Mouse (Mus musculus) T-helper 2 cell (primary cell): ENCODE data around the gene Wdhd1.

Source experiments
- in situ Hi-C: fragments of 300-600 bp; cut with MboI, MseI; formaldehyde crosslinking; loops from one replicate; pipeline ENCODE4 v1.15.1; 2025; ENCODE audit warnings: high pct_unique_total_duplicates

Wdhd1 gene

DNA sequence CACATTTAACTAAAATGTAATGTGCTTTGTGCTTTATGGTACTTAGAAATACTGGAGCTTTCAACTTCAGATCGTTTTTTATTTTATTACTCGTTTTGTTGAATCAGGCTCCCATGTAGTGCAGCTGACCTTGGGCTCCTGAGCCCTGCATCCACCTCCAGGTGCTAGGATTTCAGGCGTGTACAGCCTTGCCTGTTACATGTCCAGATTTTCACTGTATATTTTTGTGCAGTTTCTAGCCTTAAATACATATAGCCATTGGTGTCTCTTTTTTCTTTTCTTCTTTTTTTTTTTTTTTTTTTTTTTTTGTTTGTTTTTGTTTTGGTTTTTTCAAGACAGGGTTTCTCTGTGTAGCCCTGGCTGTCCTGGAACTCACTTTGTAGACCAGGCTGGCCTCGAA lies 4.9 kb upstream of the Wdhd1 start:
- in situ Hi-C loops, result no loop called here

DNA sequence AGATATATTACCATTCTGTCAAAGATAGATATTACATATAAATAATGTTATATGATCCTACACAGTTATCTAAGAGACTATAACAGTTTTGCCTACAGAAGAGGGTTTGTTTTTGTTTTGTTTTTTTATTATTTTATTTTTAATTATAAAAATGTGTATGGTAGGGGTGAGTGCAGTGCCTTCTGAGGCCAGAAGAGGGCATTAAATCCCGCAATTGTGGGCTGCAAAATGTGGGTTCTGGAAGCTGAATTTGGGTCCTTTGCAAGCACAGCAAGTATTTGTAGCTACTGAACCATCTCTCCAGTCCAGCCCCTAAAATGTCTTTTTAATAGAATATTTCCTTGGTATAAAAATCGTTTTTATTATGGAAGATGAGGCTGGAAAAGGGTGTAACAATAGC lies 2.4 kb upstream of the Wdhd1 start:
- in situ Hi-C loops, result no loop called here

DNA sequence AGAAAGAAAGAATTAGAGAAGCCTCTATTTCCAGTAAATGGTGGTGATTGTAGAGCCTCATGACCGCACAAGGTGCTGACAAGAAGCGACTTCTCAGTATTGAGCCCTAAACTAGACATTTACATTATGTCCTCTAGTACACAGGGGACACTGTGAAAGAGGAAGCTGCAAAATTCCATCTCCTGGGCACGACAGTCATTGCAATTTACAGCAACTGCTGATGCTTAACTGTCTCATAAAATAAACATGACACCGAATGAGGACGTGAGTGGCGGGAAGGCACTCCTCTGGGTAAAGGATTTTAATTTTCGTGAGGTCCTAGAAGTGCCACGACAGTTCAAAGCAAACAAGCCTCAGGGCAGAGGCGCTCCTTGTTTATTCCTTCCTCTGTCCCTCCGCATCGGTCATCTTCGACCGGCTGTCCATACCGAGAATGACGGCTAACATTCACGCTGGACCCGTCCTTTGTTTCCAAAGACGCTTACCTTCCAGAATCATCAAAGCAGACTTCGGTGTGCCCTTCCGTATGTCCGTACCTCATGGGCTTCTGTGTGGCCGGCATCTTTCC lies 537 bp downstream of the Wdhd1 start:
- in situ Hi-C loops, result no loop called here

DNA sequence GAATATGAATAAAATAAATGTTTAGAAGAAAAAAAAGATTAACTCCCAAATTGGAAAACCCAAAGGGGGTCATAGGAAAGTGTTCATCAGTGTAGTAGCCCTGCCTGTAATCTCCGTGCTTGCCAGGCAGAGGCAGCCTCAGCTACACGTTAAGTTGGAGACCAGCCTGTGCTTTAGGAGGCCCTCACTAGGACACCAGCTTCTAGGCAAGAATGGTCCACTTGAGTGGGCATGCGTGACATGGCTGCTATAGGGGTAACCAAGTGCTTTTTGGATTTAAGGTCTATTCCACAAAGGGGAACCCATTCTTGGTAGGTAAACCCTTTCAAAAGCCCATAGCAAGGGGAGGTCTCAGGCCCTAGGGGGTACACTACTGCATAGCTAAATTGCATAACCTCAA lies 1.2 kb downstream of the Wdhd1 start:
- in situ Hi-C loops, result no loop called here

DNA sequence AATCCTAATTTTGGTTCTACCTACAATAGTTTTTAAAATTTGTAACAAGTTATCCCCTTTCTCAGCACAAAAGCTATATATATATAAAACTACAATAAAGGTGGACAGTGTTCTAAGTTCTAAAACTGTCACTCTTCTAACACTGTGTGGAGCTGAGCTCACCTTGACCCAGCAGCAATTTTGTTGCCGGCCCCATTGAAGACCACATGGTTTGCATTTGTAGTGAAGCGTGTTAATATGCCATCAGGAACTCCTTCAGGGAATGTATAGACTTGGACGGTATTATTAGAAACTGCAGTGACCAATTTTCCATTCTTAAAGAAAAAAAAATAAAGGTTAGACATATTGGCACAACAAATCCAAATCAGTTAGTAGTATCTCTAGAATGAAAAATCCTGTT lies 2.9 kb downstream of the Wdhd1 start:
- in situ Hi-C loops, result no loop called here

DNA sequence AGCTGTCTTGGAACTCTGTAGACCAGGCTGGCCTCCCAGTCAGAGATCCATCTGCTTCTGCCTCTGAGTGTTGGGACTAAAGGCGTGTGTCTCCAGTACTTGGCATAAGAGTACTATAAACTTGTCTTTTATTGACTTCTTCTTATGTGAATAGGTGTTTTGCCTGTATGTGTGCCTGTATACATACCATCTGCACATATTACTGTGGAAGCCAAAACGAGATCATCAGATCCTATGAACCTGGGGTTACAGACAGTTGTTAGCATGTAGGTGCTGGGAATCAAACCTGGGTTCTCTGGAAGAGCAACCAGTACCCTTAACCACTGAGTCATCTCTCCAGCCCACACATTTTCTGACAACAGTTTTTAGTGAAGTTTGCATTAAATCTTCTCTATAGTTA lies 7.0 kb downstream of the Wdhd1 start:
- in situ Hi-C loops, result loop anchor here (5.0 to 10.0 kb wide), 2 partner anchors 38 to 1965 kb away; no protein-coding TSS in a partner anchor

DNA sequence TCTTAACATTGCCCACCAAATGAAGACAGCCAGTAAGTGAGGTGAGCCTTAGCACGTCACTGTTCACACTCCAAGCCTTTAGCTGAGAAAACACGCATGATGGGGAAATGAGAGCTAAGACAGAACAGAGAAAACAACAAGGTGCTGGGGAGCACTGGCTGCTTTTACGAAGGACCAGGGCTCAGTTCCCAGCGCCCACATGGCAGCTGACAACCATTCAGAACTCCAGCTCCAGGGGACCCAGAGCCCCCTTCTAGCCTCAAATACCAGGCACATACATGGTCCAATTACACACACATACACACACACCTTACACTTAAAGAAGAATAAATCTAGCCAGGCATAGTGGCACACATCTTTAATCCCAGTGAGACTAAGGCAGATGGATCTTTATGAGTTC lies 7.6 kb downstream of the Wdhd1 start:
- in situ Hi-C loops, result loop anchor here (5.0 to 10.0 kb wide), 2 partner anchors 38 to 1964 kb away; no protein-coding TSS in a partner anchor

DNA sequence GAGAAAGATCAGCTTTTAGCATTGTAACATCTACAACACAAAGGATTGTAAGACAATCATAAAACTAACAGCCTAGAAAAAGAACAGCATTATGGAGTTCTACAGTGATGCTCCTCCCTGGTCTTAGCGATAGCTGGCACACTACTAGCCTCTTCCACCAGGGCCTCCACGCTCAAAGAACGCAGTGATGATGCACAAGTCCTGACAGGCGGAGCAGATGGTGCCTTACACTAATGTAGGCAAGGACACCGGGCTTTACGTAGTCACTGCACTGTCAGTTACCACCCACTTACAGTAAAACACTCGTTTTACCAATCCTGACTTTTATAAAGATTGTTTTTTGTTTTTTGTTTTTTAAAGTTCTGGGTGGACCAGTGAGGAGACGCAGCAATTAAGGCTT lies 10.8 kb downstream of the Wdhd1 start:
- in situ Hi-C loops, result loop anchor here (5.0 to 10.0 kb wide), 2 partner anchors 41 to 1961 kb away; no protein-coding TSS in a partner anchor

DNA sequence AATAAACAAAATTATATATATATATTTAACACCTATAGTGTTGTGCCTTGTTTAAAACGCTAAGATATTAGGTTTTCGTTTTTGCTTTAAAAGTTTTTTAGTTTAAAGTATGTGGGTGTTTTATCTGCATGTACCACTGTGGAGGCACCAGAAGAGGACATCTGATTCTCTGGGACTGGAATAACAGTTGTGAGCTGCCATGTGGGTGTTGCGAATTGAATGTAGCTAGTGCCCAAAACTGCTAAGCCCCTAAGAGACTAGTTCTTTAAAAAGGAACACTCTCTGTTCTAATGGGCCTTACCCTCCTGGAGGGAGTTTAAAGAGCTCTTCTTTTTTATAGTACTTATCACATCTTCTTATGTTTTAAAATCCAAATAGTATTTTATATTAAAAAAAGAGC lies 11.8 kb downstream of the Wdhd1 start:
- in situ Hi-C loops, result loop anchor here (5.0 to 10.0 kb wide), 2 partner anchors 42 to 1960 kb away; no protein-coding TSS in a partner anchor

DNA sequence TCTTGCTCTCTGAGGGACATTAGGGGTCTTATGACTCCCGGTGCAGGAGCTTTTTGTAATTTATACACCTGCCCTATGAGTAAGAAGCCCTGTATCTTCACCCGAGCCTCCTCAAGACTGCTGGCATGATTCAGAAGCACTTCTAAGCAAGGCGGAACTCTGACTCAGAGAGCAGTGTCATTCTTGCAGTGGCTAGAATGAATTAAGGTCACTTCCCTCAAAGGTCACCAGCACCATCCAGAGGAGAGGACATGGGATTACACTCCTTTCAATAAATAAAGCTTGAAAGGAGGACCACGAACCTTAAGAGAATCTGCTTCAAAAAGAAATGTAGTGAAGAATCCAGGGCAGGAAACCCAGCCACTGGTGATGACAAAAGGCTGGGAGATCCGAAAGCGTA lies 26.8 kb downstream of the Wdhd1 start:
- in situ Hi-C loops, result no loop called here

DNA sequence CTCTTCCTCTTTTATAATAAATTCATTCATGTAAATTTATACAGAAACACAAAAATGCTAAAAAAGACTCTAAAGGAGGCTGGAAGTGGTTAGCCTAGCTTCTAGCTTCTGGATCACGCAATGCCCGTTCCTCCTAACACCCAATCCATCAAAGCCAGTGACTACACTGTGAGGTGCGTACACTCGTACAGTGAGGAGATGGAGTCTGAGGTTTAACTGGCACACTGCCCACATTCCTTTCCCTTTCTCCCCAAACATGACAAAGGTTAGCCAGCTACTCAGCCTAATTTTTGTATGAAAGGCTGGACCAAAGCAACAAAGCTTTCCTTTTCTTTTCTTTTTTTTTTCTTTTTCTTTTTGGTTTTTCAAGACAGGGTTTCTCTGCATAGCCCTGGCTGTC lies 33.9 kb downstream of the Wdhd1 start:
- in situ Hi-C loops, result no loop called here

DNA sequence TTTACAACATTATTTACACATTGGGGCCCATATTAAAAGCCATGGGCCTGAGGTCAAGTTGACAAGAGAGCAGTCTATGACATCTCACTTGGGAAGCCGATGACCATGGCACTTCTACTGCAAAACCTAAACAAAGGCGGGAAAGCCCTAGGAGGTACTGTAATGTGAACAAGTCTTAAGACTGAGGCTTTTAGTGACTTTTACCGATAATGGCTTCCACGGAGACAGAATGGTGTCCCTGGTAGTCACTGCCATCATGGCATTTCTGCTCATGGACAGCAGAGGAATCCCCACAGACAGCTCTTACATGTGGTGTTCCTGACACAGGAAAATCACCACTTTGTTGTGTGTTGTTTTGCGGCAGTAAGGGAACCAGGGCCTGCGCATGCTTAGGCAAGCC lies 35.6 kb downstream of the Wdhd1 start:
- in situ Hi-C loops, result no loop called here

DNA sequence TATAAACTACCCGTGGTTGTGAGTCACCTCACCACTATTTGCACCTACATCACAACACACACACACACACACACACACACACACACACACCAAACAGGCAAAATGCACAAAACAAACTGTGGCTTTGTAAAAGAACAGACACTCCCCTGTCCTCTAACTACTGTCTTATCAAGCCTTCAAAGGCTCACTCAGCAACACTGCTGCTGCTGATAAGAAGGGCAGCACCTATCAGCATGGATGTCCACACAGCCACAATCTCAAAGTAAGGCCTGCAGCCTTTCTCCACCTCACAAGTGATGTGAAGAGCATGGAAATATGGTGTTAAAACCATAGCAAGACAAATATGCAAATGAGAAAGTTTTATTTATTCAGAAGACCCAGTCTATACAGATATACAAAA lies 36.1 kb downstream of the Wdhd1 start:
- in situ Hi-C loops, result no loop called here

DNA sequence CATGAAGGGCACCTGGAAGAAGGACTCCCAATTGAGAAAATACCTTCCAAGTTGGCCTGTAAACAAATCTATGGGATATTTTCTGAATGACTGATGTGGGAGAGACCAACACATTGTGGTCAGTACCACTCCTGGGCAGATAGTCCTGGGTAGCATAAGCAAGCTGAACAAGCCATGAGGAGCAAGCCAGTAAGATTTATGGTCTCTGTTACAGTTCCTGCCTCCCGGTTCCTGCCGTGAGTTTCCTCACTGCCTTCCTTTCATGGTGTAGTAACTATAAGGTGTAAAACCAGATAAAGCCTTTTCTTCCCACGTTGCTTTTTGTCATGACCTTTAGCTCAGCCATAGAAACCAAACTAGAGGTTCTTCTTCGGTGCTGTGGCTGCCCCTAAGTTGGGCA lies 39.4 kb downstream of the Wdhd1 start:
- in situ Hi-C loops, result no loop called here

DNA sequence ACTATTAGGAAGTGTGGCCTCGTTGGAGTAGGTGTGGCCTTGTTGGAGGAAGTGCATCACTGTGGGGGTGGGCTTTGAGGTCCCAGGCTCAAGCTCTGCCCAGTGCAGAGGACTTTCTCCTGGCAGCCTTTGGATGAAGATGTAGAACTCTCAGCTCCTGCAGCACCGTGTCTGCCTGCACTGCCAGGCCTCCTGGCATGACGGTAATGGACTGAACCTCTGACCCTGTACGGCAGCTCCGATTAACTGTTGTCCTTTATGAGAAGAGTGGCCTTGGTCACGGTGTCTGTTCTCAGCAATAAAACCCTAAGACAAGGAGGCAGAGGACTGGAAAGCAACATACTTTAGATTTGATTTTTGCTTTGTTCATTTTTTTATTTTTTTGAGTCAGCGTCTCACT lies 40.2 kb downstream of the Wdhd1 start:
- in situ Hi-C loops, result no loop called here

DNA sequence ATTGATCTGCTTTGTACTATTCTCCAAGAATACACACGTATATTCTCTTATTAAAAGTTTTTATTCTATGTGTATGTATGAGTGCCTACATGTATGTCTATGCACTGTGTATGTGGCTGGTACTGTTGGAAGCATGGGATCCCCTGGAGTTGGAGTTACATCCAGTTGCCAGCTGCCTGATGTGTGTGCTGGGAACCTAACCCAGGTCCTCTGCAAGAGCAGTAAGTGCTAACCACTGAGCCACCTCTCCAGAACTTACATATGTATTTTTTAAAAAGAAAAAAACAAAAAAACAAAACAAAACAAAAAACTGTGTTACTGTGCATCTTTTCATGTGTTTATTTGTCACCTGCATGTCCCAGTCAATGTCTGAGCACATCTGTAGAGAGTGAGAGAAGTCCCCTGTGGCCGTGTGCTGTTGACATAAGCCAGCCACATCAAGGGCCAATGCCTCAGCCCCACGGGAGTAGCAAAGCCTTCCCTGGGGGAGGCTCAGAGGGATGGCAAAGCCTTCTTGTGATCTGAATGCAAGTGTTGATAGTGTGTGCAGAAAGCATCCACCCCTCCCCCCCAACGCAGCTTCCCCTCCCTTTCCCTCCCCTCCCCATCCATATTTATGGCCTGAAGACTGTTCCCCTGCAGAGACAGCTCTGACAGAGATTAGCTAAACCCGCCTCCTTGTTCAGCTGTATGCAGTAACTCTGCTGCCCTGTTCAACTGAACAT lies 42.0 kb downstream of the Wdhd1 start:
- in situ Hi-C loops, result no loop called here

DNA sequence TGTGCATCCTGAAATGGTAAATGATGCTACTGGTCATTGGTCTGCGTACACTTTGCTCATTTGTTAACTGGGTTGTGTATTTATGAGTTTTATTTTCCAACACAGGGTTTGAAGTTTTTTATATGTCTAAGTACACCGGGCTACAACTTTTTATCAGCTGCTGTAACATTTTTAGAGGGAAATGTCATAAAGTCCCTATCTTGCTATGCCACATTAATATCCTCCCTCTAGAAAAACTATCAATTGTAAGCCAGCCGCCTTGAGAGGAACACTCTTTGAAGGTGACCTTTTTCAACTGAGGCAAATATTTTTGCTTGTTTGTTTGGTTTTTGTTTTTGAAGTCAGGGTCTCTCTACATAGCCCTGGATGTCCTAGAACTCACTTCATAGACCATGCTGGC lies 42.6 kb downstream of the Wdhd1 start:
- in situ Hi-C loops, result no loop called here

DNA sequence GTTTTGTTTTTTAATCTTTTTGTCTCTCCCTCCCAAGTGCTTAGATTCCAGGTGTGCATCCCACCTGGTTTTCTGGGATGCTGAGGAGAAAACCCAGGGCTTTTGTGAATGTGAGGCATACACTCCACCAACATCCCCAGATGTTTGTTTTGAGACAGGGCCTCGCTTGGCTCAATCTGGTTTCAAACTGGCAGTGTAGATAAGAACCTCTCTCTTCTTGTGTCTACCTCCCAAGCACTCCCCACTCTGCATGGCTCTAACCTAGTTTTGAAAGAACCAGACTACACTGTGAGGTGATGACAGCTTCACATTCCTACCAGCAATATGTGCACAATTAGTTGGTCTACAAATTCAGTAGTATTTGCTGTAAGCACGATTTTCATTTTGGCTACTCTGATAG lies 43.1 kb downstream of the Wdhd1 start:
- in situ Hi-C loops, result no loop called here

DNA sequence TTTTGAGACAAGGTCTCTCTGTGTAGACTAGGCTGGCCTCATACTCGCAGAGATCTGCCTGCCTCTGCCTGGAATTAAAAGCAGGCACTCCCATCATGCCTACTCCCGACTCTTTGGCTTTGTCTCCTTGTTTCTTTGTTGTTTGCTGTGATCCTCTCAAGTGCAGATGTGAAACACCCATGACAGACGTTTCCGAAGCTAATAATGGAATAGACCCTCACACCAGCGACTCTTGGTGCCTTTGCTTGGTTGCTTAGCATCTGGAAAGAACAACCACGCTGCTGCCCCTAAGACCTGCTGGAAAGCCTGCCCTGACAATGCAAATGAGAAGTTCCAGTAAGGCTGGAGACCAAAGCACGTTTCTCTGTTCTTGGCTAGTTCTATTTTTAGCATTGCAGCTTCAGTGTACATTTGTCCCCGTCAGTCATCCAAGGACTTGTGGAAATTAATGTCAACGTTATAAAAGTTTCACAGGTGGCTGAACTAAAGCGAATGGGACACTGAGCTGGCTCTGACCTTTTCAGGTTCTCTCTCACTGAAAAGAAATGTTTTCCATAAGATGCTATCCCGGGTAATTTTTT lies 46.8 kb downstream of the Wdhd1 start:
- in situ Hi-C loops, result no loop called here

DNA sequence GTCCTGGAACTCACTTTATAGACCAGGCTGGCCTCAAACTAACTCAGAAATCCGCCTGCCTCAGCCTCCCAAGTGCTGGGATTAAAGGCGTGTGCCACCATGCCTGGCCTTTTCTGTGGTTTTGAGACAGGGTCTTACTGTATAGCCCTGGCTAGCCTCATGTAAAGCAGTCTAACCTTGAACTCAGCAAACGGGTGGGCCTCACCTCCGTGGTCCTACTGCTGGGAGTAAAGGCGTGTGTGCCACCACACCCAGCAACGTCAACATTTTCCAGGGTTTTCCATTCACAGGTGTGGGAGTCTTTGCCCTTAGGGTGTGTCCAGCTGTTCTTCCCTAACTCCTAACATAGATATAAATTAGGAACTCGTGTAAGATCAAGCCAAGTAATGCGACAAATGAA lies 50.7 kb downstream of the Wdhd1 start:
- in situ Hi-C loops, result no loop called here

DNA sequence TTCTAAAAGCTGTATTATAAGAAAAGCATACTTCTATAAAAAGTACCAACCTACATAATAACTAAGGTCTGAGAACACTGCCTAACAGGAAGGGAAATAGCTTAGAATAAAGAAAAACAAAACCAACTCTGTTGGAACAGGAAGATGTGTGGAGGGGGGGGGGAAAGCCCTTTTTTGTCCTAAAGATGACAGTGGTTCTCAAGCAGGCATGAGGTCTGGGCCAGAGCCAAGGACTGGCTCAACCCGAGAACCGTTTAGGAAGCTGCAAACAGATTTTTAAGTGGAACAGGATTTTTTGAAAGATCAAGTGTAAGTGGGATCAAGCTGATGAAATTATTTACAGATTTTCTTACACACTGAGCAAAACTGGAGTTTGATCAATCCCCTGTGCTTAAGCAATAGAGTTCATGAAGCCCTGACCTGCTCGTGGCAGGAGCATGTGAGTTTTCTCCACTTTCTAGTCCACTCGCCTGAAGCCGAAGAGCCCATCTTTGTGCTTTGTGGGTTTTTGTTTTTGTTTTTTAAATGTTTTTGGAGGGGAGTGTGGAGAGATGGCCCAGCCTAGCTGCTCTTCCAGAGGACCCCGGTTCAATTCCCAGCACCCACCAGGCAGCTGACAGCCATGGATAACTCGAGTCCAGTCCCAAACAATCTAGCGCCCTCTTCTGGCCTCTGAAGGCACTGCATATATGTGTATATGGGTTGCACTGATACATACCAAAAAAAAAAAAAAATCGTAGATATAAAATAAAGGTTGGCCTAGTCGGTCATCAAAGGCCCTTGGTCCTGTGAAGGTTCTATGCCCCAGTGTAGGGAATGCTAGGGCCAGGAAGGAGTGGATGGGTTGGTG lies 52.0 kb downstream of the Wdhd1 start:
- in situ Hi-C loops, result no loop called here
